ENCODE assay signal across 10 mouse cellular contexts in the genomic region with DNA sequence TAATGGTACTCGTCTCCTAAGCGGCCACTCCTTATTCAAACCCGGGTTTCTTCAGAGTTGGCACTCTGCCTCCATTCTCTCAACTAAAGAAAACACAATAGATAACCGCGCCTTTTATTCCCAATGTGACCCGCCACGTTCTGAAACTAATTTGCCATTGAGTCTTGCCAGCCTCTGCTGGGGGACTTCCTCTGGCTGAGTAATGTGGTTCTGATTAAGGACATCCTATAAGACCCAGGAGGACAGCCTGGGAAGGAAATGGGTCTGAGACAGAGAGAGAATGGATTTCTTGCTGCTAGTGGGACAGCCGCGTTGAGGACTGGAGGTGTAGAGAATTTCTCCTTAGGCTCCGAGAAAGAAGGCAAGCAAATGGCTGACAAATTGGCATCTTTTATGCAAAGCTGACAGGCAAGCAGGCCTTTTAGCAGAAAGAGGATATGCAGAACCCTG.
DNase-seq lines count a peak whose midpoint lies in the region; ATAC-seq lines count a peak whose summit lies in the region.
"Had no signal": no experiment of that assay in that cellular context is flagged by ENCODE, and none has a peak within 500 bp of the region (broad histone marks: within the 10 kb centered on the region; RNA-seq: fewer than 3 reads in every experiment).

No protein-coding gene starts in this region.

- H3K9me3 ChIP-seq in forebrain, embryonic 16.5 days (ENCODE audit: control insufficient read depth, low read length): no peaks in the 10 kb centered on the region
- no peaks in the 10 kb centered on the region for H3K9me3 ChIP-seq in hindbrain, embryonic 15.5 days
- no peaks in the 10 kb centered on the region for H3K9me3 ChIP-seq in midbrain, embryonic 14.5 days (ENCODE audit: control insufficient read depth, low read length)

- 4% methylated on average over 10 of the region's 10 CpGs for WGBS in forebrain, embryonic 16.5 days
- 5% methylated on average over 10 of the region's 10 CpGs for WGBS in hindbrain, embryonic 15.5 days
- 7% methylated on average over 10 of the region's 10 CpGs for WGBS in midbrain, embryonic 14.5 days

- H3K9ac ChIP-seq in forebrain, embryonic 16.5 days (replicated peaks; ENCODE audit: low read depth, low read length): no peak overlapping the region
- H3K9ac ChIP-seq in hindbrain, embryonic 15.5 days: no peak overlapping the region
- H3K9ac ChIP-seq in midbrain, embryonic 14.5 days (replicated peaks; ENCODE audit: low read length): no peak overlapping the region

- no peaks in the 10 kb centered on the region for H3K36me3 ChIP-seq in forebrain, embryonic 16.5 days (ENCODE audit: control insufficient read depth, insufficient read depth)
- no peaks in the 10 kb centered on the region for H3K36me3 ChIP-seq in hindbrain, embryonic 15.5 days
- no peaks in the 10 kb centered on the region for H3K36me3 ChIP-seq in midbrain, embryonic 14.5 days (ENCODE audit: control insufficient read depth, insufficient read depth, low read length)

- H3K4me1 ChIP-seq in forebrain, embryonic 16.5 days (replicated peaks; ENCODE audit: control insufficient read depth, insufficient read depth, low read length): peaks cover 10% of the 10 kb centered on the region
- H3K4me1 ChIP-seq in hindbrain, embryonic 15.5 days (replicated peaks): peaks cover 14% of the 10 kb centered on the region
- H3K4me1 ChIP-seq in midbrain, embryonic 14.5 days (ENCODE audit: control insufficient read depth, insufficient read depth, low read length): peaks cover 16% of the 10 kb centered on the region; the same call in 1 of the 2 replicates

- no peak overlapping the region for H3K27ac ChIP-seq in forebrain, embryonic 16.5 days (ENCODE audit: low read length)
- H3K27ac ChIP-seq in hindbrain, embryonic 15.5 days (replicated peaks): peak overlapping the region; percentile 53
- 0 out of 2 replicates have a peak overlapping the region, but pooled peaks have one; percentile 16 for H3K27ac ChIP-seq in midbrain, embryonic 14.5 days (replicated peaks; ENCODE audit: low read depth, low read length)
- H3K27ac ChIP-seq: heart, adult 2 months had no signal

- H3K4me3 ChIP-seq in forebrain, embryonic 16.5 days (replicated peaks; ENCODE audit: low read length): no peak overlapping the region
- H3K4me3 ChIP-seq in hindbrain, embryonic 15.5 days: no peak overlapping the region
- no peak overlapping the region for H3K4me3 ChIP-seq in midbrain, embryonic 14.5 days (replicated peaks; ENCODE audit: low read depth, low read length)
- H3K4me3 ChIP-seq: heart, adult 2 months; myocyte had no signal

- peaks cover 22% of the 10 kb centered on the region for H3K27me3 ChIP-seq in forebrain, embryonic 16.5 days (replicated peaks; ENCODE audit: control insufficient read depth, insufficient read depth, low read length)
- H3K27me3 ChIP-seq in hindbrain, embryonic 15.5 days: peaks cover 14% of the 10 kb centered on the region; the same call in 1 of the 2 replicates
- H3K27me3 ChIP-seq in midbrain, embryonic 14.5 days (ENCODE audit: control insufficient read depth, insufficient read depth, low read length): peaks cover 79% of the 10 kb centered on the region

- ATAC-seq in forebrain, embryonic 16.5 days: no peak
- no peak for ATAC-seq in hindbrain, embryonic 15.5 days (ENCODE audit: low FRiP score, low read depth)
- ATAC-seq in midbrain, embryonic 14.5 days (ENCODE audit: low FRiP score, low TSS enrichment): no peak

- H3K4me2 ChIP-seq in forebrain, embryonic 16.5 days (ENCODE audit: low read length): peak overlapping the region; percentile 27
- H3K4me2 ChIP-seq in hindbrain, embryonic 15.5 days: peak overlapping the region; percentile 16
- H3K4me2 ChIP-seq in midbrain, embryonic 14.5 days (ENCODE audit: low read length): peak overlapping the region; percentile 32

- DNase-seq in embryo, embryonic 11.5 days (ENCODE audit: low read depth, low spot score): peak; percentile 20
- DNase-seq in midbrain, embryonic 14.5 days: peak; percentile 65
- DNase-seq in right cerebral cortex, postnatal 10 days (ENCODE audit: low spot score in 2 of 2): no peak
- DNase-seq in right cerebral cortex, postnatal 4 days: no peak
- DNase-seq in urinary bladder, adult 2 months (ENCODE audit: low spot score): no peak
- no peak for DNase-seq in cerebellum, adult 9-10 months

Comparison
In these comparisons a context has a peak if more than half of its experiments do, and no peak if none do; other contexts are left out.
1. DNase-seq: peak in embryo, embryonic 11.5 days (single experiment) and midbrain, embryonic 14.5 days (single experiment); none in right cerebral cortex, postnatal 10 days (0 of 2), right cerebral cortex, postnatal 4 days (single experiment), urinary bladder, adult 2 months (single experiment) and cerebellum, adult 9-10 months (single experiment).
2. Peak in every context shown above with its lines, with median percentiles within 50 percentile points of each other: H3K4me2 ChIP-seq.